Mouse (Mus musculus) G1E (cell line): ENCODE measurements at regions not wholly inside any gene's neighbourhood (a gene's known extent, or its start where the extent isn't known, plus 50 kb on each side); places are given as distances from the start of the nearest gene placed in this dataset.

ENCODE experiments used
- CTCF ChIP-seq: IDR thresholded peaks from 2 replicates; pipeline ENCODE4 v1.5.1; 2012; ENCODE audit warnings: low read depth, low read length, inconsistent platforms, mixed read lengths
- GATA1 ChIP-seq: IDR thresholded peaks from 2 replicates; pipeline ENCODE4 v1.6.1; 2012; ENCODE audit warnings: borderline replicate concordance, low read length, inconsistent platforms, mixed read lengths
- GATA2 ChIP-seq: IDR thresholded peaks from 2 replicates; pipeline ENCODE4 v1.6.1; 2012; ENCODE audit warnings: low read depth, low read length, inconsistent platforms, borderline replicate concordance
- POLR2AphosphoS5 ChIP-seq: IDR thresholded peaks from 2 replicates; pipeline ENCODE4 v1.6.1; 2012; ENCODE audit warnings: low read depth, low read length, inconsistent platforms; ENCODE audit not compliant: insufficient replicate concordance
- TAL1 ChIP-seq: conservative IDR thresholded peaks from 2 replicates; pipeline ENCODE4 v1.6.1; 2012; ENCODE audit warnings: low read depth, low read length, inconsistent platforms, mixed read lengths

DNA sequence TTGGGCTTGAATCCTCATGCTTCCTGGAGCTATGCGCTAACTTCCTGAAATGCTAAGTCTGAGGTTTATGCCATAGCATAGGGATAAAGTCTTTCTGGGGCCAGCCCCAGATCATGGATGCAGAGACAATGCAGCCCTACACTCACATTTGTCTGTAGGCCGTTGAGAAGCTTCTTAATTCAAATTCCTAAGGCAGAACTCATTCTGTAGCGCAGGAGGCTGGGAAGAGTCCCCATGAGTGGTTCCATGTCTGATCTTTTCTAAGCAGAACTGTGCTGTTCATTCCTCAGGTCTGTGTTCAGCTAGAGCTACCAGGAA, 167.9 kb upstream of the Frmd6 start:
- TF ChIP-seq CTCF, result no peak
- no peak for TF ChIP-seq GATA1
- no peak for TF ChIP-seq TAL1
- TF ChIP-seq POLR2AphosphoS5, result no peak
- TF ChIP-seq GATA2, result no peak
